Mouse (Mus musculus) gastrocnemius, adult 18-20 months (tissue): Measurements from ENCODE around the gene Ppp1ca. TPM values are rescaled to one million over a fixed set of nuclear protein-coding genes. Genes with fewer than 3 reads are reported as not detected.

Experiments used
- DNase-seq: peaks from one replicate; pipeline ENCODE4 v3.0.0; 2021; ENCODE audit warnings: low spot score
- microRNA-seq: library from miRNA; unstranded; fragments of <30 nt; microRNA quantifications from one replicate; pipeline ENCODE4 v1.2.0, GENCODE M21; 2021
- total RNA-seq, 2 experiments: library from RNA; stranded (reverse); gene quantifications; 2 replicates each; pipeline ENCODE4 v1.2.3; 2021

Ppp1ca gene
- total RNA-seq, 2 experiments from 2014 or later, result 200 to 201 TPM

DNA sequence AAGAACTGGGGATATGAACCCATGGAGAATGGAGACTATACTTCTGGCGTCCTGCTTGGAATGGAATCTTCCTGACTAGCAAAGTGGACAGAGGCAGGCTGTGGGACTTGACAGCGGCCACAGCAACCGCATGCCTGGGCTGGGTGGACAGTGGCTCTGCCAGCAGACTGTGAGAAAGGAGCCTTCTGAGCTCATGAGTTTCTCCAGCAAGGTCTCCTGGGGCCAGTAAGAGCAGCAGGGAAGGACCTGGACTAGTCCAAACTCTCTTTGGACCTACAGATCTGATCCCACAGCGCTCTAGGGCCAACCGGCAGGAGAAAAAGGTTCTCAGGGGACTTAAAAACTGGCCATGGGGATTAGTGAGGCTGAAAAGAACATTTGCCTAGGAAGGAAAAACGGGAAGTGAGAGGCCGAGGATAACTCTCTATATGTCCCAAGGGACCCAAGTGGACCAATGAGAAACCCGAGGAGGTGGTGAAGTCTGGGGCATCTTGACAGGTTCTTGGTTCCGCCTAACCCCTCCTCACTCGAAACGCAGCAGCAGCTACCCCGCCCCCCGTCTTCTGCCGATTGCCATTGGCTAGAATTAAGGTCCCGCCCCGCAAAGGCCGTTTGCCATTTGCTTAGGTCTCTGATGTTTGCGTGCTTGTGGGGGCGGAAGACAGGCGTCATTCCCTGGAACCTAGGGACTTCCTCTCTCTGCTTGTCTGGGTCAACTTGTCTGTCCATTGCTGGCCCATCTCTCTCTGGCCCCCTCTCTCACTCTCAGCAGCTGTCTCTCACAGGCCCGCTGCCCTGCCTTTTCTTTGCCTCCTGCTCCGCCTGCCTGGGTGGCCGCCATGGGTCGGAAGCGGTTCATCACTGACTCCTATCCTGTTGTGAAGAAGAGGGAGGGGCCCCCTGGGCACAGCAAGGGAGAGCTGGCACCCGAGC lies 39.7 kb downstream of the Ppp1ca start, which contains the start of gene Pold4:
Gene Pold4, plus strand, starts transcription at position 647 of the 933 bp plus-strand sequence.
- DNase-seq, result peak; percentile 99

DNA sequence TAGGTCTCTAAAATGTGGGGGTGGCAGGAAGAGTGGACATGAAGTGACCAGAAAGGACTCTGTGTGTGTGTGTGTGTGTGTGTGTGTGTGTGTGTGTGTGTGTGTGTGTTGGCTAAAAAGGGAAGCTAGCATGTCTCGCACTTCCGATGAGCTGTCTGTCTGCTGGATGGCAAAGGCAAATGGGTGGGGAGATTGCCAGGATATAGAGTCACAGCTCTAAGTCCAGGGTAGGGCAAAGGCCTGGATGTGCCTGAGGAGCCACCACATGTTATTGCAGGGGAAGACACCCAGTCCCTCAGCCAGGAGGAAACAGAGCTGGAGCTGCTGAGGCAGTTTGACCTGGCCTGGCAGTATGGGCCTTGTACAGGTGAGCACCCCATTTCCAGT lies 40.3 kb downstream of the Ppp1ca start:
- peak; percentile 66 for DNase-seq

DNA sequence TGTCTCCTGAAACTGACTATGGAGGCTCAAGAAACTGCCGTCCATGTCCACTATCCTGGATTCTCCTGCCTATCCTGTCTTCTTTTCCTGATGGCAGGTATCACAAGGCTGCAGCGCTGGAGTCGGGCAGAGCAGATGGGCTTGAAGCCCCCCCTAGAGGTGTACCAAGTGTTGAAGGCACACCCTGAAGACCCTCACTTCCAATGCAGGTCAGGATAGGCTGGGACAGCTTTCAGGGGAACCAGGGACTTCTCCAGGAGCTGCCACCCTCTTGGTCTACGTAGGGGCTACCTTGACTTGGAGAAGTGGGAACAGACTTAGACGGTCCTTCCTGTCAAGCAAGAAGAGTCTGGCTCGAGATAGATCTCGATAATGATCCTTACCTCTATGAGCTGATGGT lies 40.8 kb downstream of the Ppp1ca start:
- no peak for DNase-seq

DNA sequence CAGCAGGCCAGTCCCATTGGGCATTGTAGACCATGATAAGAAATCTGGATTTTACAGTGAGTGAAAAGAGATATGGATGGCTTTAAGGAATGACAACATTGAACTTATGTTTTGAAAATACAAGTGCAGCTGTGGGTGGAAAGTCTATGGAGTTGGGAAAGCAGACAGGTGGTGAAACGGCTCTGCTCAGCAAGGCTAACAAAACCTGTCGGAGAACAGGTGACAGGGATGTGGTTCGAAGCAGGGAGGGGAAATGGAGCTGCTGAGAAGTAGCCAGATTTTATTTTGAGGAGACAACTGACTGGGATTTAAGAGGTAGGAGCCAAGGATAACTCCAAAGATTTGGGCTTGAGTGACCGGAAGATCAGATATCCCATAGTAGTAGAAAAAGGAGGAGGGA lies 42.7 kb downstream of the Ppp1ca start:
- DNase-seq, result no peak

DNA sequence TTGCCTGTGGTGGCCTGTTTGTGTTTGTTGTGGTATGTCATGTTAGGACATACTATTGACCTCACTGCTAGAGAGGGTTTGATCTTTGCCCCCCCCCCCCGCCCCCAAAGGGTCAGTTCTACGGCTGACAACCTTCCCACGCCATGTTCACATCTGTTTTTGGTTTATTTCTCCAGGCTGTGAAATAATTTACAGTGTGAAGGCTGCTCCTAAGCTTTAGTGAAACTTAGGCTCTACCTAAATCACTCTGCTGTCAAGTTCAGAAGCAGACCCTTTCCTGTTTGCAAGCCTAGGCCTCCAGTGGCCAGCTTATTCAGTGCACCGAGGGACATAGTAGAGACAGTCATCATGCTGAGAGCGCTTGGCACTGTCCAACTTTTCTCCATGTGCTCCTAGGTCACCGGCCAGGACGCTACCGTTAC lies 48.4 kb downstream of the Ppp1ca start:
- DNase-seq, result no peak

DNA sequence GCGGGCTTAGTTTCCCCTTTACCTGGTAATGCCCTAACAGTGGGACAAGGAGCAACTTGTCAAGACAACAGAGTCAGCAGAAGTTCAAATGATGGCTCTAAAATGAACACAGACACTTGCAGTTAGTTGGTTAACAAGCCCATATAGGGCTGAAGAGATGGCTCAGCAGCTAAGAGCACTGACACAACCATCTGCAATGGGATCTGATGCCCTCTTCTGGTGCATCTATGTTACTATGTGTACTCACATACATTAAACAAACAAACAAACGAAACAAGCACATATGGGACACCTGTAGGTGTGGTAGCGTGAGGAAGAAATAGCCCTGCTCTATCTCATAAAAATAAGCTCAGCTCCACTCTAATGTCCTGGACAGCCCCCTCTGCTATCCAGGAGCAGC lies 50.6 kb downstream of the Ppp1ca start:
- DNase-seq, result no peak

DNA sequence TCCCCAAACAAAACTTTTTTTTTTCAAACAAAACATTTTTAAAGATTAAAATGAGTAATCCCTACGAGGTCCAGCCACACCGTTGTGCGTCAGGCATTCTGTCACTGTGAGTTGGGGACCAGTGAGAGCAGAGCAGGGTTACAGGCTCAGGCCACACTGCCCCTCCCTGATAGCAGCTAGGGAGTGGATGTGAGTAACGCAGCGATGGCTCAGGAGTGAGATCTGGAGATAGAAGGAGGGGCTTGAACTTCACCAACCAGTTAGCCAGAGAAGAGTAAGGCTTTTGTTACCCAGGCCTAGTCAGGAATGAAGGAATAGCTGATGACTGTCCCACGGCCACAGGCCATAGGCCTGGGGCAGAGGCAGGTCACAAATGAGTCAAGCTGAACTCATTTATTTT lies 52.9 kb downstream of the Ppp1ca start:
- no peak for DNase-seq

Small RNAs within 50 kb of the gene (microRNA-seq; reads per million reads assigned to microRNA genes)
- gene Gm26115, result not detected

Other genes with a start within 250 kb of the Ppp1ca start
- not detected for gene Aldh3b3, start 233.4 kb upstream of the Ppp1ca start, total RNA-seq
- gene Aldh3b2, start 219.7 kb upstream of the Ppp1ca start, total RNA-seq, result under 1 TPM; 0.14 to 0.26 TPM
- gene Acy3, start 205.5 kb upstream of the Ppp1ca start, total RNA-seq, result 1 to 10 TPM; 1.3 to 2.0 TPM
- gene Tbx10, start 199.3 kb upstream of the Ppp1ca start, total RNA-seq, result not detected
- gene Nudt8, start 191.5 kb upstream of the Ppp1ca start, total RNA-seq, result 10 to 100 TPM; 23.8 to 30.1 TPM
- gene Gm49405, start 191.4 kb upstream of the Ppp1ca start, total RNA-seq, result under 1 TPM; 0.14 to 0.40 TPM
- gene Doc2g, start 188.8 kb upstream of the Ppp1ca start, total RNA-seq, result under 1 TPM; 0.82 to 1.00 TPM
- gene Ndufv1, start 179.3 kb upstream of the Ppp1ca start, total RNA-seq, result 100 to 1,000 TPM; 423 to 466 TPM
- gene Gstp1, start 154.1 kb upstream of the Ppp1ca start, total RNA-seq, result 100 to 1,000 TPM; 480 to 487 TPM
- gene Gstp2, start 146.0 kb upstream of the Ppp1ca start, total RNA-seq, result 100 to 1,000 TPM; 206 to 226 TPM
- gene Gstp3, start 132.5 kb upstream of the Ppp1ca start, total RNA-seq, result not detected
- gene Cabp2, start 110.5 kb upstream of the Ppp1ca start, total RNA-seq, result not detected
- 10 to 100 TPM; 18.7 to 19.9 TPM for gene Cdk2ap2, start 94.9 kb upstream of the Ppp1ca start, total RNA-seq
- 1 to 10 TPM; 2.0 to 3.7 TPM for gene Pitpnm1, start 92.1 kb upstream of the Ppp1ca start, total RNA-seq
- gene Aip, start 66.2 kb upstream of the Ppp1ca start, total RNA-seq, result 10 to 100 TPM; 82.2 to 84.7 TPM
- not detected for gene Gpr152, start 52.3 kb upstream of the Ppp1ca start, total RNA-seq
- gene Cabp4, start 48.0 kb upstream of the Ppp1ca start, total RNA-seq, result not detected
- 10 to 100 TPM; 11.9 to 13.4 TPM for gene Coro1b, start 43.4 kb upstream of the Ppp1ca start, total RNA-seq
- gene Ptprcap, start 38.5 kb upstream of the Ppp1ca start, total RNA-seq, result not detected
- 10 to 100 TPM; 24.8 to 25.9 TPM for gene Rps6kb2, start 28.7 kb upstream of the Ppp1ca start, total RNA-seq
- gene Carns1, start 16.6 kb upstream of the Ppp1ca start, total RNA-seq, result 10 to 100 TPM; 21.8 to 30.3 TPM
- gene Tbc1d10c, start 781 bp upstream of the Ppp1ca start, total RNA-seq, result 1 to 10 TPM; 5.5 to 5.9 TPM
- gene Rad9a, start 9.6 kb downstream of the Ppp1ca start, total RNA-seq, result 1 to 10 TPM; 2.6 to 2.8 TPM
- under 1 TPM; 0.34 to 0.47 TPM for gene Clcf1, start 22.2 kb downstream of the Ppp1ca start, total RNA-seq
- not detected for gene AC109138.7, start 22.3 kb downstream of the Ppp1ca start, total RNA-seq
- gene Pold4, start 39.8 kb downstream of the Ppp1ca start, total RNA-seq, result 10 to 100 TPM; 16.3 to 17.8 TPM
- 1 to 10 TPM; 2.8 to 3.4 TPM for gene Ssh3, start 77.1 kb downstream of the Ppp1ca start, total RNA-seq
- gene Ankrd13d, start 91.1 kb downstream of the Ppp1ca start, total RNA-seq, result under 1 TPM; 0.16 to 0.81 TPM
- gene Grk2, start 114.2 kb downstream of the Ppp1ca start, total RNA-seq, result 10 to 100 TPM; 50.7 to 60.8 TPM
- gene Kdm2a, start 206.2 kb downstream of the Ppp1ca start, total RNA-seq, result 10 to 100 TPM; 33.4 to 36.8 TPM
- under 1 TPM; 0.27 to 0.31 TPM for gene Rhod, start 247.4 kb downstream of the Ppp1ca start, total RNA-seq